Mouse (Mus musculus): Measurements from ENCODE around the gene Taar8b. TPM values are rescaled to one million over a fixed set of nuclear protein-coding genes. Genes with fewer than 3 reads are reported as not detected.

Taar8b gene
- total RNA-seq (2023): not detected

GRCm38 (mm10) chr10:24092194-24092593, at the start of gene Taar8b:
TSS of gene Taar8b (minus strand) at chr10:24092294.

GRCm38 (mm10) chr10:24109434-24109833, 17.3 kb upstream of the Taar8b start, which contains the start of gene Taar9:
TSS of gene Taar9 (minus strand) at chr10:24109534.

GRCm38 (mm10) chr10:24101812-24102211, 9.7 kb upstream of the Taar8b start, which contains the start of gene Taar8c:
TSS of gene Taar8c (minus strand) at chr10:24101912.

GRCm38 (mm10) chr10:24076200-24076599, 15.9 kb downstream of the Taar8b start, which contains the start of gene Taar8a:
TSS of gene Taar8a (plus strand) at chr10:24076500.

GRCm38 (mm10) chr10:24049210-24049609, 42.9 kb downstream of the Taar8b start, which contains the start of gene Taar7f:
TSS of gene Taar7f (plus strand) at chr10:24049510.

Other genes starting within 250 kb of the Taar8b start
- gene Vnn3, start 240.8 kb downstream of the Taar8b start, total RNA-seq (2023): 0.32 TPM
- not detected for gene Vnn1, start 197.6 kb downstream of the Taar8b start, total RNA-seq (2023)
- not detected for gene Taar1, start 171.9 kb downstream of the Taar8b start, total RNA-seq (2023)
- gene Taar2, start 153.7 kb downstream of the Taar8b start, total RNA-seq (2023): not detected
- not detected for gene Taar3, start 142.7 kb downstream of the Taar8b start, total RNA-seq (2023)
- not detected for gene Taar4, start 131.8 kb downstream of the Taar8b start, total RNA-seq (2023)
- gene Taar5, start 121.6 kb downstream of the Taar8b start, total RNA-seq (2023): not detected
- not detected for gene Taar6, start 106.6 kb downstream of the Taar8b start, total RNA-seq (2023)
- not detected for gene Taar7a, start 98.8 kb downstream of the Taar8b start, total RNA-seq (2023)
- gene Taar7b, start 92.4 kb downstream of the Taar8b start, total RNA-seq (2023): not detected
- gene Taar7d, start 65.1 kb downstream of the Taar8b start, total RNA-seq (2023): not detected
- not detected for gene Taar7e, start 54.7 kb downstream of the Taar8b start, total RNA-seq (2023)
- not detected for gene Taar7f, start 42.8 kb downstream of the Taar8b start, total RNA-seq (2023)
- not detected for gene Taar8a, start 15.8 kb downstream of the Taar8b start, total RNA-seq (2023)
- gene Taar8c, start 9.6 kb upstream of the Taar8b start, total RNA-seq (2023): not detected
- gene Taar9, start 17.2 kb upstream of the Taar8b start, total RNA-seq (2023): not detected
- gene Stx7, start 57.0 kb upstream of the Taar8b start, total RNA-seq (2023): 29.5 TPM
- gene Moxd1, start 131.2 kb upstream of the Taar8b start, total RNA-seq (2023): not detected

Data from CD4-positive naive resting alpha-beta T cell, adult 76 days (primary cell).